Mouse (Mus musculus): ENCODE measurements around the gene Asb17. TPM values are rescaled to one million over a fixed set of nuclear protein-coding genes. Genes with fewer than 3 reads are reported as not detected.

The Asb17 gene
- polyA plus RNA-seq, 1 experiment: 0.16 TPM

GRCm38 (mm10) chr3:153823671-153824515 lies 20.1 kb upstream of the Asb17 start:
- no peak for TF ChIP-seq GATA1 (IDR thresholded peaks at IDR 0.05; ENCODE audit: low read length)

GRCm38 (mm10) chr3:153825197-153825596 lies 18.8 kb upstream of the Asb17 start:
- TF ChIP-seq GATA1 (IDR thresholded peaks at IDR 0.05; ENCODE audit: low read length): no peak

- TF ChIP-seq GATA1 (IDR thresholded peaks at IDR 0.05; ENCODE audit: low read length): no peak
Observed at GRCm38 (mm10) chr3:153826616-153827015, 17.4 kb upstream of the Asb17 start.

GRCm38 (mm10) chr3:153831014-153831872 lies 12.8 kb upstream of the Asb17 start:
- TF ChIP-seq GATA1 (IDR thresholded peaks at IDR 0.05; ENCODE audit: low read length): no peak

GRCm38 (mm10) chr3:153831873-153832653 lies 11.9 kb upstream of the Asb17 start:
- TF ChIP-seq GATA1 (IDR thresholded peaks at IDR 0.05; ENCODE audit: low read length): no peak

GRCm38 (mm10) chr3:153832654-153832945 lies 11.4 kb upstream of the Asb17 start:
- TF ChIP-seq GATA1 (IDR thresholded peaks at IDR 0.05; ENCODE audit: low read length): no peak

- no peak for TF ChIP-seq GATA1 (IDR thresholded peaks at IDR 0.05; ENCODE audit: low read length)
Observed at GRCm38 (mm10) chr3:153834071-153834470, 9.9 kb upstream of the Asb17 start.

GRCm38 (mm10) chr3:153835455-153836086 lies 8.4 kb upstream of the Asb17 start:
- no peak for TF ChIP-seq GATA1 (IDR thresholded peaks at IDR 0.05; ENCODE audit: low read length)

GRCm38 (mm10) chr3:153836316-153836715 lies 7.7 kb upstream of the Asb17 start:
- no peak for TF ChIP-seq GATA1 (IDR thresholded peaks at IDR 0.05; ENCODE audit: low read length)

- no peak for TF ChIP-seq GATA1 (IDR thresholded peaks at IDR 0.05; ENCODE audit: low read length)
Observed at GRCm38 (mm10) chr3:153837593-153837992, 6.4 kb upstream of the Asb17 start.

GRCm38 (mm10) chr3:153844757-153845156 lies 748 bp downstream of the Asb17 start:
- TF ChIP-seq GATA1 (IDR thresholded peaks at IDR 0.05; ENCODE audit: low read length): no peak

- no peak for TF ChIP-seq GATA1 (IDR thresholded peaks at IDR 0.05; ENCODE audit: low read length)
Observed at GRCm38 (mm10) chr3:153845500-153845899, 1.5 kb downstream of the Asb17 start.

- TF ChIP-seq GATA1 (IDR thresholded peaks at IDR 0.05; ENCODE audit: low read length): no peak
Observed at GRCm38 (mm10) chr3:153846109-153846508, 2.1 kb downstream of the Asb17 start.

- TF ChIP-seq GATA1 (IDR thresholded peaks at IDR 0.05; ENCODE audit: low read length): no peak
Observed at GRCm38 (mm10) chr3:153847207-153847733, 3.3 kb downstream of the Asb17 start.

- no peak for TF ChIP-seq GATA1 (IDR thresholded peaks at IDR 0.05; ENCODE audit: low read length)
Observed at GRCm38 (mm10) chr3:153849368-153850015, 5.5 kb downstream of the Asb17 start.
